Mouse (Mus musculus) frontal cortex, postnatal 14 days (tissue): ENCODE results near the gene Ssbp2.

Experiments used
- DNase-seq, 2 experiments: peaks; one replicate each; pipeline ENCODE4 v3.0.0; 2022; ENCODE audit warnings: low spot score in 2 of 2

Ssbp2 gene

DNA sequence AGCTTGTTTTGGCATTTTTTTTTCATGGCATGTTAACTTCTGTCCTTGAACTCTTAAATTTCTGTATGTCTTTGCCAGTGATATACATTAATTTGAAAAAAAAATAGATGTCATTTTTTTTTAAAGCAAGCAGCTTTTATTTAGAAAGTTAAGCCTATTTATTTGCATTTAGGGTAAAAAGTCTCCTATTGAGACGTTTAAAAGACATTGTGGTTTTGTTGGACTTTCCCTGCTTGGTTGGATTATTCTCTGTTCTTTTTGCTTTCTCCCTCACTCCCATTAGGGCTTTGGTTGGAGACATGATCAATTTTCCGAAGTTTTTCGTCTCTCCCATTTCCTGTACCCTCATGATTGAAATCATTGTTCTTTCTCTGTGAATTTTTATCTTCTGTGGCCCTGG lies 265.0 kb downstream of the Ssbp2 start:
- DNase-seq = no peak

GRCm38 (mm10) chr13:91727899-91728298 lies 267.8 kb downstream of the Ssbp2 start:
- no peak for DNase-seq

- no peak for DNase-seq
These were observed 277.1 kb downstream of the Ssbp2 start for GRCm38 (mm10) chr13:91737191-91737590.

GRCm38 (mm10) chr13:91740851-91741250 lies 280.8 kb downstream of the Ssbp2 start:
- no peak for DNase-seq

- DNase-seq = no peak
These were observed 281.4 kb downstream of the Ssbp2 start, which contains the start of gene Acot12 for GRCm38 (mm10) chr13:91741280-91742047. TSS of gene Acot12 (plus strand) at chr13:91741512.

- no peak for DNase-seq
These were observed 283.1 kb downstream of the Ssbp2 start for GRCm38 (mm10) chr13:91743180-91743579.

- DNase-seq = no peak
These were observed 286.4 kb downstream of the Ssbp2 start for GRCm38 (mm10) chr13:91746470-91746869.

DNA sequence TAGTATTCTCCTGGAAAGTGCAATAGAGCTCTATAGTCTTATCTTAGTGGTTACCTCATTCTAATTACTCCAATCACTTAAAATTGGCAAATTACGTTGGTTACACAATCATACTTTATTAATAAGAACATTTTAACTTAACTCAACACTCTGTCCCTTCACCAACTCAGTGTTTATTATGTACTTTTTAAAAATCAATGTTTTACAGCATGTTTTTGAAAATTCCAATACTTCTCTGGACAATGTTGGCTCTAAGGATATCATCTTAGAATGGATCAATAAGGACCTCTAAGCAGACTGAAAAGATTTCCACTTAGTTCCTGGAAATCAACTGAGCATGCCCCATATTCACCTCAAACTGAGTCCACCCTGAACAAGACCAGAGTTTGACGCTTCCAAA lies 288.3 kb downstream of the Ssbp2 start:
- no peak for DNase-seq

DNA sequence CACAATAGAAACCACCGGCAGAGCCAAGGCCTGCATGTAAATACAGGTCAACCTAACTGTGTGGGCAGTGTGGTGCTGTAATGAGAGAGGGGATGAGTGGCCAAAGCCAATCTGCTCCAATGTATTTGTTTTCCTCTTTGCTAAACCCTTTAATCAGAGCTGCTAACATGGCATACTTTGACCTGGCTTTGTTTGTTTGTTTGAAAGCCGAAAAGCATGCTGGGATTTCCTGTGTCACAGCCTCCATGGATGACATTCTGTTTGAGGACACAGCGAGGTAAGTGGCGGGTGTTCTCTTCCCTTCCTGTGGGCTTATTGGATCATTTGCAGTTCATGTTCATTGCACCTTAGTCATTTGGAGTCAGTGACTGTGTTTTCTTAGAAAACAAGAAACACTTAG lies 289.9 kb downstream of the Ssbp2 start:
- no peak for DNase-seq
